Mouse (Mus musculus) ES-CJ7 (cell line): ENCODE measurements around the gene Hsf5.
A peak's percentile ranks its signal among the peaks of the same experiment; 100 is the strongest.

Experiments
- DNase-seq: peaks from one replicate; pipeline ENCODE4 v3.0.0; 2011; ENCODE audit warnings: low read depth, low spot score

Gene Hsf5

DNA sequence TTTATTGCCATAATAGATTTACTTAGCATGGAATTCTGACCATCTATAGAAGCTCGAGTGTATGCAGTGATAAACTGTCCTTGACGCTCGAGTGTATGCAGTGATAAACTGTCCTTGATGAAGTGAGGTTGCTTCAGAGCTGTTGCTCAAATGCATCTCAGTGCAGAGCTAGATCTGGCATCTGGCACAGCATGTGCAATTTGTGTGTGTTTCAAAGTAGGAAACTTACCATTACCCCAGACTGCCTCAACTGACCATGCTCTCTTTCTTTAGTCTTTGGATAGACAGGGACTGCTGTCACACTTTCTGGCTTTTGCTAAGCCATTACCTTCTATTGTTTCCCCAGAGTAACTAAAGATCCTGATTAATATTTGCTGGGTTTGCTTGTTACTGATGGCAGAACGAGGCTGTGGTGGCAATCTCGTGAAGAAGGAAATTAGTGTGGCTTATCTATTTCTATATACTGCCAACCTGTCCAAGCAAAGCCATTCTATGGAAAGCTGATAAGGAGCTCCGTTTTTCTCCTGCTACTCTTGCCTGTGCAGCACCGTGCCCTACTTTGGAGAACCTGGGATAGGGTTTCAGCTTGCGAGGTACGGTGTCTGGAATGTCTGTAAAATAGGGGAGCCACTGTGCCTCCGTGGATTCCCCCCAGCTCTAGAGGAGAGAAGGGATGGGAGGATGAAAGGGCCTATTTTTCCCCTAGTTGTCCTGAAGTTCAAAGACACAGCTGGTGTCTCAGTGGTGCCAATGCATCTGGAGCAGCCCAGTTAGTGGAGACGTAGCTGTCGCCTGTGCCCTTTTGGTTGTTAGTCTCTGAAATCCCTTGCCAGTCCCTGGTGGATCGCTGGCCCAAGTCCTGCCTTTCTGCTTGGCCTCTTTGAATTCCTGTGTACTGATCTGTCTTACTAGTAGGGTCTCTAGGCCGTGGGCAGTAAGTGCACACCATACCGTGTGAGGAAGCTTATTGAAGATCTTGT is 70.6 kb downstream of the Hsf5 start:
- no peak for DNase-seq

DNA sequence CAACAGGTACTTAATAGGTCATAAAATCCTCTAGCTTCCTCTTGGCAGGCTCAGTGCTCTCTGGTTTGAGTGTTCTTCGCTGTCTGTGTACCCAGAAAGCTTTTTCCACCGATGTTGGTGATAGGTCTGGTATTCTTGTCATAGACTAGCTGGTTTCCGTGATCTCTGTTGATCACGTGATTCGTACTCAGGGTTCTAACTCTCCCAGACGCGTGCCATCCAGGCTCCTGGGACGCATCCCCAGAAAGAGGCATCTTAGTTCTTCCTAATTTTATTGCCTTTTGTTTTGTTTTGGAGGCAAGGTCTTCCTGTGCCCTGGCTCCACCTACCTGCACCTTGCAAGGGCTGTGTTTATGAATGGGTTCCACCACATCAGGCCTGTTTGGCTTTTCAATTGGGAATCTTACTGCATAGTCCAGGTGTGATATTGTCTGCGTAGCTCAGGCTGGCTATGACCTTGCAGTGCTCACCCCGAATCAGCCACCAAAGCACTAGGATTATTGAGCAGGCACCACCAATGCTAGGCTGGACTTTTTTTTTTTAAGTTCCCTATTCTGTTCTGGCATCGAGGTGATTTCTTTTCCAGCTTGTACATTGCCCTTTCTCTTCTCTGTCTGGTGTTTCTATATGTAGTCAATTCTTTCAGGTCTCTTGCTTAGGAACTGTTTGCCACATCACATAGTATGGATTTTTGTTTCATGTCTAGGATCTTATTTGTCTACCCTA is 71.7 kb downstream of the Hsf5 start:
- no peak for DNase-seq

DNA sequence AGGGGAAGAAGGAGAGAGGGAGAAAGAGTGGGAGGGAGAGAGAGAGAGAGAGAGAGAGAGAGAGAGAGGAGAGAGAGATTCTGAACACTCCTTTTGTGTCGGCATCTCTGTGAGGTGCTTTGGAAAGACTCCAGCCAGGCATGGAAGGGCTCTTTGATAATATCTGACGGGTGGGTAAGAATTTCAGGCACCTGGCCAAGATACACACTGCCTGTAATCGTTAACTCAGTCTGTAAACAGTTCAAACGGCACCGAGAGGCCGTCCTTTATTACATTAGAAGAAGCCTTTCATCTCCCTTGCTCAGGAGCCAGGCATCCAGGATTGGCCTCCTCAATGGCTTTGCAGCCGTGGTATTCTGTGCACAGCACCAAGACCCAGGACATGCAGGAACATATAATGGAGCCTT is 72.4 kb downstream of the Hsf5 start:
- DNase-seq, result no peak

DNA sequence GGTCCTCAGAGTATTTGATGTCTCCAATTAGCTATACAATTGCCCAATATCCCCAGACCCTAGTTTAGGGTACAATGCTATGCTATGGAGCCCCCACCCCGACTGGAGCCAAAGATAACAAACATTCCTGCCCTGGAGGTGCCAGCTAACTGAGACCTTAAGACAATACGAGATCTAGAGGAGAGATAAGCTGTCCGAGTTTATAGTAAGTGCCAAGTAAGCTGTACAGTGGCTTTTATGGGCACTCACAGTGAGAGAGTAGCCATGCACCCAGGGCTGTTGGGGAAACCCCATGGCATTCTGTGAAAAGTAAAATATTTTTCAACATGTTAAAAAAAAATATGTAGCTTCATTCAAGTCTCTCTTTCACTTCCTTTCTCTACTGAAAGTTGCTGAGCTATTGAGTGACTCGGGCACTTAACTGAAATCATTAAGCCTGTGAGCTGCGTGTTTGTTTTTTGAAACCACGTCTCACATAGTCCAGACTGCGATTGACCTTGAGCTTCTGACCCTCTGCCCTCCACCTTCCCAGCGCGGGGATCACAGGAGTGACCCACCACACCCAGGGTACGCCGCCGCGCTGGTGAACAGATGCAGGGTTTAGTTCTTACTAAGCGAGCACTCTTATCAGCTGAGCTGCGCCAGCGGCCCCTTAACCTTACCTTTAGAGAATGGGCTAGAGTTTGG is 73.2 kb downstream of the Hsf5 start:
- DNase-seq, result peak; percentile 37

DNA sequence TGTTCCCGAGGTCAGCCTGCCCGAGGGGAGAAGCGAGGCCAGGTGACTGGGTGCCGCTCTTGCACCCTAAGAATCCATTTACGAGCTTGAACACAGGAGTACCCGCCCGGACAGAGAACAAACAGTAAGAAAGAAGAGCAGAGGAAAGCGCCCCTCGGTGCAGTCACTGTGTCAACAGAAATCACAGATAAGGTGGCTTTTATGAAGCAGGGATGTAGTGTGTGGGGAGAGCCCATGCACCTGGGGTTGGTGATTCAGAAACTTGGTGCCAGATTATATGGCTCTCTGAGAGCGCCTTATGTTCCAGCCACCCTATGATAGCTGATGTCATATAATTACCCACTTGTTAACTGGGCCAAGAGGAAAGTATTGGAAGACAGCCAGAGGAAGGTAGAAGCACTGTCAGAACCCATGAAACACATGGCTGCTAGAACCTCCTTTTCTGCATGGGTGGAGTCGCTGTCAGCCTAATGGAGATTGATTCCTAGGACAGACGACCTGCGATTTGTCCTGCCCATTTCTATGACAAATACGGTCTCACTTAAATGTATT is 80.2 kb downstream of the Hsf5 start:
- DNase-seq, result no peak

DNA sequence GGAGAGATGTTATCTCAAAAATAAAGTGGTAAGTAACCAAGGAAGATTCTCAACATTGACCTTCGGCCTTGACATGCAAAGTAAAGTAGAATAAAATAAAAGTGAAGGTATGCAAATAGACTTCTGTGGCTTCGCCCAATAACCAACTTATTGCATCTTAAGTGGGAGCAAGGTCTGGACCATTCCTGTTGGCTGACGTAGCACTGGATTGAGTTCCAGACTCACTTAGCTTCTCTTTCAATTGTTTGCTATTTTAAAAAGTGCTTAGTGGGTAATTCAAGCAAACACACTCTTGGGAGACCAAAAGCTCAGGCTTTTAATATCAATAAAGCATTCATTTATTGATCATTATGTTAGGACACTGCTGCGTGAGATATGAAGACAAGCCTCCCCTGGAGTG is 81.2 kb downstream of the Hsf5 start:
- no peak for DNase-seq

DNA sequence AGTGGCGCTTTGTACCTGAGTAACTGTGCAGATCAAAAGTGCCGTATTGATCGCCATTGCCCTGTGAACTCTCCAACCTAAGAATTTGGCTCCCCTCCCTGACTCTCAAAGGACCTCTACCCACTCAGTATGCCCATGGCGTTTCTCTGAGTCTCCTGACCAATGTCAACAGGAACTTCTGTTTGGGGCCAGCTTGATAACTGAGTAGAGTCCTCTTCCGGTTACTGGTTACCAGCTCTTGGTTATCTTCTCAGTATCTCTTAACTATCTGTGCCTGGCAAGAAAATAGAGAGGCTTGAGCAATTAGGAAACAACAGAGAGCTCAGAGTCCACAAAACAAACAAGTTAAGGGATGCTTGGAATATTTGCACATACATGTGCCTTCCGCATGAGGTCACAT is 84.1 kb downstream of the Hsf5 start:
- DNase-seq, result no peak

DNA sequence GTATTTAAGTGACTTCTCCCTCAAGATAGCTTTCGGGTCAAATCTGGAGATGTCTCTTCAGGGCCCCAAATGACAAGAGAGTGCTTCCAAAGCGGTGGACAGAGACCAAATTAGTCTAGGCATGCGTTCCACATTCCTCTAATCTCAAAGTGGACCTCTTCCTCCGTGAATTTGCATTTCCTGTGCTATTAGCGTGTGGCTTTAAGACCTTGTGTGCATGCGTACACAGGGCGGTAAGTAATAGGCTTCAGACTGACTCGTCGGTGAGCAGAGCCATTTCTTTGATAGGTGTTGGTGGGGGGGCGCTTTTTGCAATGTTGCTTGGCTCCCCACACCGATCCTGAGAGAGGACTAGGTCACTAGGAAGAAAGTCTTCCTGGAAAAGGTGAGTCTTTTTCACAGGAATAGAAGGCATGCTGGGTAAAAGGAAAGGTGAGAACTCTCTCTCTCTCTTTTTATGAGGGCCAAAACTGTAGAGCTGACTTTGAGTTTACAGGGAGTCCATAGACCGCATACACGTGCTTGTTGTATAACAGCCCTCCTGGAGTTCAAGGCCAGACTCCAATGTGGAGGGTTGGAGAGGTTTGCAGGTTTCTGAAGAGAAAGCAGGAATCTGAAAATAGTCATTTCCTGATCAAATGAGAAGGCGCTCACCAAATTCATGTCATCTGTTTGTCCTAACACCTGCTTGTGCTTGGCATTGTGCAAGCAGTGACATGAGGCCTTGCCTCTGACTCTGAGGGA is 85.1 kb downstream of the Hsf5 start:
- DNase-seq, result no peak

DNA sequence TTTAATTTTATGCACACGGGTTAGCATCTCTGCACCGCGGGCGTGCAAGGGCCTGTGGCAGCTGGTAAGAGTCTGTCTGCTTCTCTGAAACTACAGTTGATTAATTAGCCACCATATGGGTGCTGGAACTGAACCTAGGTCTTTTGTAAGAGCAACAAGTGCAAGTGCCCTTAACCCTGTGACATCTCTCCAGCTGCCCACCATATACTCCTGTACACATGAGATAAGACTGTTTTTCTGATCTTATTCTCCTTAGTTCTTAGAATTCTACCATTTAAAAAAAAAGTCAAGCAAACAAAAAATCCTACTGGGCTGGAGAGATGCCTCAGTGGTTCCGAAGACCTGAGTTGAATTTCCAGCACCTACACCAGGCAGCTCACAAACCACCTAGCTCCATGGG is 86.7 kb downstream of the Hsf5 start:
- no peak for DNase-seq

DNA sequence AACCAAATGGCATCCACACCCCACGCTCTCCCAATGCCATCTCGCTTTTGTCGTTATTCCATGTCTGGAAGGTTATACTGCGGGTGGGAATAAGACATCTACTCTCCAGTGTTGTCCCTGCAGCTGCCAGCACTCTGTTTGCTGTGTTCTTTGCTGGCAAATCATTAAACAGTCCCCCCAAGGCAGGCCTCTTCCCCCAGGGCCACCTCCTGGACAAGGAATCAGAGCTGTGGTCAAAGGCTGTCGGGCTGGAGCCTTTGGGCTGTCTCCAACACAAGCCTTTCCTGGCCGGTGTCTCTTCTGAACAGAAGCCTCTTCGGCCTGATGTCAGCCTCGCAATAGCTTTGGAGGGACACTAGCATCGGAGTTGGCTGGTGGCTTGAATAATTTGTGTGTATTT is 87.3 kb downstream of the Hsf5 start:
- DNase-seq, result no peak

DNA sequence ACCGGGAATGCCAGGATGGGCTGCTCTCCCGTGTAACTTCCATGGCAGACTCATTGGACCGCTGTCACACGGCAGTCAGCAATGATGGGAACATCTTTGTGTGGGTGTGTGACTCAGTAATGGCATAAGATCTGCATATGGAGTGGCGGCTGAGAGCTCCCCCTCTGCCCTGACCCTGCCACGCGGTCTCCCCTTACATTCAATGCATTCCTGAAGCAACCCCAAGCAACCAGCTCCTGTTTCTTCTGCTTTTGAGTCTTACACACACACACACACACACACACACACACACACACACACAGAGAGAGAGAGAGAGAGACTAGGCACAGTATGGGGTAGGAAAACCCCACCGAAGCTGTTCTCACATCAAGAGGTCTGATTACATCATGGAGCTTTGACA is 90.6 kb downstream of the Hsf5 start:
- DNase-seq, result peak; percentile 28

DNA sequence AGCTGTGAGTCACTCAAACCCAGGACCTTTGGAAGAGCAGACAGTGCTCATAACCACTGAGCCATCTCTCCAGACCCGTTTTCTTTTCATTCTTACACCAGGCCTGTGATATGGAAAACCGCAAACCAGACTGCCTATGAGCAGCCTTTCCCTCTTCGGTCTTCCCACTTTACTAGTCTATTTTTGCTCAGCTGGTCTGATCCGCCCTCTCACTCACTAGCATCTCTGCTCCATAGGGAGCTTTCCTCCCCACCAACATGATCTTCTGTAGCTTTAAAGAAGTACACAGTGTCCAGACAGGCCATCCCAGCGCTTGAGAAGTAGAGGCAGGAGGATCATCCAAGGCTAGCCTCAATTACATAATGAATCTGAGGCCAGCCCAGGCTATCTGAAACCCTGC is 92.0 kb downstream of the Hsf5 start:
- no peak for DNase-seq
